Mouse (Mus musculus) limb, embryonic 14.5 days (tissue): Measurements from ENCODE around the gene Atad2b. TPM values are rescaled to one million over a fixed set of nuclear protein-coding genes. Genes with fewer than 3 reads are reported as not detected.
A peak's percentile ranks its signal among the peaks of the same experiment; 100 is the strongest.
"Not testable (repeated sequence)": the region's sequence is repeated elsewhere in the genome, so short reads cannot be mapped to it uniquely, and the experiment has no call there.

Experiments
- ATAC-seq: fragments of 200-750 bp; cut with Nextera tagmentation; 2 replicates; pipeline ENCODE4 v1.8.0; 2017; ENCODE audit warnings: low read depth, moderate number of reproducible peaks, moderate TSS enrichment; ENCODE audit not compliant: low FRiP score
- DNase-seq: peaks from one replicate; pipeline ENCODE4 v3.0.0-alpha.2; 2015; ENCODE audit warnings: low spot score
- H3K27ac ChIP-seq: fragments of 300-500 bp; sonication (generic); replicated peaks from 2 replicates; pipeline ENCODE4 v1.5.1; 2014; ENCODE audit warnings: low read depth, mild to moderate bottlenecking, low read length, moderate library complexity, mixed read lengths
- H3K27me3 ChIP-seq: fragments of 300-500 bp; sonication (generic); 2 replicates; pipeline ENCODE4 v1.6.1; 2014; ENCODE audit warnings: low read length, mixed read lengths; ENCODE audit not compliant: control insufficient read depth, insufficient read depth
- H3K36me3 ChIP-seq: fragments of 300-500 bp; sonication (generic); 2 replicates; pipeline ENCODE4 v1.6.1; 2014; ENCODE audit warnings: mild to moderate bottlenecking, low read length, moderate library complexity, mixed read lengths; ENCODE audit not compliant: control insufficient read depth, insufficient read depth
- H3K4me1 ChIP-seq: fragments of 300-500 bp; sonication (generic); 2 replicates; pipeline ENCODE4 v1.6.1; 2014; ENCODE audit warnings: antibody characterized with exemption, low read length, mixed read lengths; ENCODE audit not compliant: control insufficient read depth, insufficient read depth
- H3K4me2 ChIP-seq: fragments of 300-500 bp; sonication (generic); replicated peaks from 2 replicates; pipeline ENCODE4 v1.6.1; 2014; ENCODE audit warnings: low read depth, mild to moderate bottlenecking, low read length, moderate library complexity; ENCODE audit not compliant: severe bottlenecking
- H3K4me3 ChIP-seq: fragments of 300-500 bp; sonication (generic); replicated peaks from 2 replicates; pipeline ENCODE4 v1.5.1; 2014; ENCODE audit warnings: low read length
- H3K9ac ChIP-seq: fragments of 300-500 bp; sonication (generic); 2 replicates; pipeline ENCODE4 v1.6.1; 2014; ENCODE audit warnings: mild to moderate bottlenecking, low read depth, low read length, moderate library complexity; ENCODE audit not compliant: severe bottlenecking
- H3K9me3 ChIP-seq: fragments of 300-500 bp; sonication (generic); 2 replicates; pipeline ENCODE4 v1.6.1; 2016; ENCODE audit warnings: low read length; ENCODE audit not compliant: control insufficient read depth
- POLR2A ChIP-seq: fragments of 200-500 bp; IDR thresholded peaks from 2 replicates; pipeline ENCODE4 v1.8.0; 2012; ENCODE audit warnings: inconsistent platforms, mild to moderate bottlenecking, moderate library complexity, borderline replicate concordance; ENCODE audit not compliant: insufficient read depth, insufficient read length; ENCODE audit errors: extremely low read depth
- WGBS: fragments of 180-500 bp; shearing (Covaris S2); extraction: QIAGEN DNeasy Blood & Tissue Kit; methylation state at CpG from one replicate; pipeline ENCODE4 v1.1.7; 2014; 5-methylcytosine and 5-hydroxymethylcytosine counted together
- polyA plus RNA-seq, 2 experiments: library from polyadenylated mRNA; depleted of rRNA in 1 of 2; stranded (reverse) in 1 of 2; unstranded in 1 of 2; fragments of >200 nt; fragmentation: Nextera tagmentation in 1 of 2; extraction: Ambion mirVana in 1 of 2; gene quantifications; 2 replicates each; pipeline versions ENCODE4 v1.2.1 to v1.2.3; 2012 to 2014

Gene Atad2b
- polyA plus RNA-seq, 2 experiments = 16.2 to 23.1 TPM

DNA sequence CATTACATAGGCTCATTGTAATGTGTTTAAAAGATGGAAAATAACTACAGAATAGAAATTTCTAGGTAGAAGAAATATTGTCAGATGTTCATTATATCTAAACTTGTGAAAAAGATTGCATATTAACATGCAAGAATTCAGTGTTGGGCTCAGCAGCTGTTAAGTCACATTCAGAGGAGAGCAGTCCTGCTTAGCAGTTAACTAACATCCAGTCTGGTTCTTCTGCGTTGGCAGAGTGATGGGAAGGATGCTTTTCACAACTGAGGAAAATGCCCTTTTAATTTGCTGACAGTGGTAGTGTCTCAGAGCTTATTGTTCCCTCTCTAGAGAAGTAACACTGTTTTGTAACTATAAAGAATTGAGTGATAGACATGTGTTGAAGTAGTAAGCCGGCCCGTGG, 88.2 kb downstream of the Atad2b start:
- no peaks in the 10 kb centered on the region for H3K4me1 ChIP-seq
- H3K4me3 ChIP-seq = no peak overlapping the region
- WGBS = 89% methylated on average over 3 of the region's 3 CpGs
- DNase-seq (no peak), ATAC-seq (no peak)
- no peak overlapping the region for H3K9ac ChIP-seq
- peaks cover 10% of the 10 kb centered on the region for H3K36me3 ChIP-seq
- H3K27me3 ChIP-seq = no peaks in the 10 kb centered on the region
- TF ChIP-seq POLR2A = no peak
- H3K9me3 ChIP-seq = no peaks in the 10 kb centered on the region
- H3K27ac ChIP-seq = no peak overlapping the region
- H3K4me2 ChIP-seq = no peak overlapping the region

DNA sequence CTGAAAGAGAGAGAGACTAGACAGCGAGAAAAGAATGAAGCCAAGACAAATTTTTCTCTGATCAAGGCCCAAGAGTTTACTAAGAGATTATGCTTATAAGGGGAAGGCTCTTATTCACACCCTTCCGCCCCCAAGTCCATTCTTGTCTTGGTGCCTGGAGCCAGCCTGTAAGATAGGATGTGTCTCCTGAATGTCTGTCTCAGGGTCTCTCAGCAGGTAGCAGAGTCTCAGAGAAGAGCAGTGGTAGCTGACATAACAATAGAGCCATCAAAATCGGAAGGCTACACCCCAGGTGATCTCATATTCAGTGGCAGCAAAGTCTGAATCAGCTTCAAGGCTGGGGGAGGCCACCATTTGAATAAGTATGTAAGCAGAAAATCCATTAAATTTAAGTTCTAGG, 88.6 kb downstream of the Atad2b start:
- DNase-seq, H3K27ac ChIP-seq, H3K4me2 ChIP-seq, H3K4me3 ChIP-seq, H3K9me3 ChIP-seq, H3K27me3 ChIP-seq, H3K9ac ChIP-seq, H3K4me1 ChIP-seq, ATAC-seq: not testable (repeated sequence)
- H3K36me3 ChIP-seq = peaks cover 13% of the 10 kb centered on the region
- 87% methylated on average over 3 of the region's 3 CpGs for WGBS

DNA sequence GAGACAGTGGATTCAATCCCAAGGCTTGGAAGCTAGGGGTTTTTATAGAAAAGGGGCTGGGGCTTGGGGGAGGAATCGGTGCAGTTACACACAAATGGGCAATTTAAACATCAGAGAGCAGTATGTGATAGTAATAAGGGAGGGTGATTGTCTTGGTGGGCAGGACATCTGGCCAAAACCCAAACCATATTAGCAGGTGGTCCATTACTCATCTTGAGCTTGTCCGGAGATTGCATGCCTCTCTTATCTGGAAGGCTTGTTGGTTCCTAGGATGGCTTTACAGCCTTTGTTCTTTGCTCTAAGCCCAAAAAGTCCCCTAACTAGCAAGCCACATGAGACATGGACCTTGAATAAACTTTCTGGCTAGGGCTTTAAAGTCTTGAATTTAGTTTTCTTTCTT, 91.5 kb downstream of the Atad2b start:
- H3K36me3 ChIP-seq = peaks cover 26% of the 10 kb centered on the region

DNA sequence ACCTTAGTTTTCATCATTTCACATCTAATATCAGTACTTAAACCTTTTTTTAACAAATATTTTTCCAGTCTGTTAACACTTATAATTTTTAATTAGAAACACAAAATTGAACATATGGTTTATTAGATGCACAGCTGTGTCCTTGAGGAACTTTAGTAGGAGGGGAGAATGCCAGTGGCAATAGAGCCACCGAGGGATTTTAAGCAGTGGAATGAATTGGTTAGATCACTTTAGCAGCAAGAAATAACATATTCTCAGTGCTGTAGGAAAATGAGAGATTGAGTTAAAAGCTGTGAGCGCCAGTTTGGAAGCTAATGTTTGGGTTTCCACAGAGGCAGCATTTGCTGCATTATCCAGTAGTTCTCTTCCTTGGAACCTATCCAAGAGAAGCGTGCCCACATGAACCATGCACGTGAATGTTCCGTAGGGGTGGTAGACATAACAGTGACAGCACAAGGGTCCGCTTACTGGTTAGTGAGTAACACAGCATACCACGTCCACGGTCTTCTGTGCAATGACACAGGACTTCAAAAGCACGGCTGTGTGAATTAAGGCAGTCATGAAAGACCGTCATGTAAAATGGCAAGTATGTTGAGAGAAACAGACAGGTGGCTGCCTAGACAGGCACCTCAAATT, 108.2 kb downstream of the Atad2b start:
- no peaks in the 10 kb centered on the region for H3K9me3 ChIP-seq
- 86% methylated on average over 10 of the region's 10 CpGs for WGBS
- H3K36me3 ChIP-seq = peaks cover 41% of the 10 kb centered on the region
- no peak for DNase-seq
- no peaks in the 10 kb centered on the region for H3K27me3 ChIP-seq
- no peak for TF ChIP-seq POLR2A
- H3K9ac ChIP-seq = no peak overlapping the region
- no peak overlapping the region for H3K4me2 ChIP-seq
- ATAC-seq = no peak
- no peak overlapping the region for H3K4me3 ChIP-seq
- H3K27ac ChIP-seq = no peak overlapping the region
- no peaks in the 10 kb centered on the region for H3K4me1 ChIP-seq

More for the DNA sequence above, 91.5 kb downstream of the Atad2b start:
- not testable (repeated sequence) for H3K4me1 ChIP-seq, H3K4me3 ChIP-seq, ATAC-seq, H3K9ac ChIP-seq, DNase-seq, H3K27me3 ChIP-seq, H3K27ac ChIP-seq, H3K9me3 ChIP-seq, H3K4me2 ChIP-seq
- WGBS = 89% methylated on average over 2 of the region's 2 CpGs

DNA sequence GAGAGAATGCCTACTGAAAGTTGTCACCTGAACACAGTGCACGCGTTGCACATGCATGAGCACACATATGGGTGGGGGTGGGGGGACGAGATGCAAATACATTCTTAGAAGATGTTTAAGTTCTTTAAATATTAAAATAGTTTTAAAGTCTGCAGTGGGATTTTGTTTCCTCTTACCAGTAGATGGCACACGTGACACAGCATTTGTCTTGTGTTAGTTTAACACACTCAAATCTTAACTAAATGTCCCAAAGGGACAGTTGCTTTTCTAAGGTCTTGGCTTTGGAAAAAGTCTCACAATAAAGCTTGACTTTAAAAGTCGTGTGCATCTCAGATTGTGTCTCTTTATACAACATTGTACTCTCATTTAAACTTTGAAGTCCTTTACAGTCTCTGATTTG, 111.9 kb downstream of the Atad2b start:
- Histone ChIP-seq H3K4me3 (no peak overlapping the region), H3K27ac (no peak overlapping the region), H3K4me2 (no peak overlapping the region), H3K9me3 (no peaks in the 10 kb centered on the region), H3K4me1 (no peaks in the 10 kb centered on the region), H3K27me3 (no peaks in the 10 kb centered on the region), H3K36me3 (peaks cover 62% of the 10 kb centered on the region), H3K9ac (no peak overlapping the region)
- DNase-seq (peak; percentile 12), ATAC-seq (no peak)
- WGBS = 77% methylated on average over 5 of the region's 5 CpGs
- TF ChIP-seq POLR2A = no peak

DNA sequence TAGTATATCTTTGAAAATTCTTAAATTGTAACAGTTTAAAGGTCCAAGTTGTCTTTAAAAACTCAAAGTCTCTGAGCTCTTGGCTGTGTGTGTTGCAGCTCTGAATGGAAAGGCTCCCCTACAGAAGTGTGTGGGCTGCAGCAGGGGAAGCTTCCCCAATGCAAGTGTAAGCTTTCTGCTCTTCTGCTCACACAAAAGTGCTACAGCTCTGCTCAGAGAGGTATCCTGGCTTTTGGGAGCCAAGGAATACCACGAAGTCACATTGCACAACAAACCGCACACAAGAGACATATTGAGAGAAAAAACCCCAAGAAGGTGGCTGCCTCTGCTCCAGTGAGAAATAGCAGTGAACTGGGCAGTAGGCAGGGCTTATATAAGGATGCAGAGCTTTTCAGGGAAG, 120.9 kb downstream of the Atad2b start:
- TF ChIP-seq POLR2A = no peak
- Histone ChIP-seq H3K9ac (no peak overlapping the region), H3K36me3 (peaks cover 60% of the 10 kb centered on the region), H3K4me1 (no peaks in the 10 kb centered on the region), H3K27me3 (no peaks in the 10 kb centered on the region), H3K27ac (no peak overlapping the region), H3K4me2 (no peak overlapping the region), H3K9me3 (no peaks in the 10 kb centered on the region), H3K4me3 (no peak overlapping the region)
- ATAC-seq = no peak
- DNase-seq = no peak
- 89% methylated on average over 2 of the region's 2 CpGs for WGBS
